Mouse (Mus musculus) heart, adult 18-20 months (tissue): ENCODE data around the gene Cd274. TPM values are rescaled to one million over a fixed set of nuclear protein-coding genes. Genes with fewer than 3 reads are reported as not detected.

Experiments
- DNase-seq, 2 experiments: peaks; one replicate each; pipeline ENCODE4 v3.0.0; 2021 to 2022; ENCODE audit warnings: mixed read lengths in 1 of 2
- total RNA-seq, 2 experiments: library from RNA; stranded (reverse); gene quantifications; 2 replicates each; pipeline ENCODE4 v1.2.3; 2021

Cd274 gene
- total RNA-seq, 2 experiments from 2014 or later = 2.6 to 9.4 TPM

DNA sequence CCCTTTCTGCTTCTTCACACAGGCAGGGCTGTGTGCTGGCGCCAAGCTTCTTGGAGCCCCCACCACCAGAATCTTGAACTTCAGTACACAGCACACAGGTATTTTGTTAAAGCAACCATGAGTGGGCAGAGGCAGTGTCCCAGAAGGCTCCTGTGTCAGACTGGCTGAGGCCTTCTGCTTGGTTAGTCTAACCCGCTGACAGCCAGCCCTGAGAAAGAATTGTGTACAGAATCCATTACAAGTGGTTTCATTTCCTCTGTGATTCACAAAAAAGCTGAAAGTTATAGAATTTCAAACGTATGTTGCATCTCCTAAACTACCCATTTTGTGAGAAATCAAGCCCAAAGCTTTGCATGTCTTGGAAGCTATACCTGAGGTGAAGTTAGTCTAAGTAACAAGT lies 63.3 kb downstream of the Cd274 start:
- no peak for DNase-seq

DNA sequence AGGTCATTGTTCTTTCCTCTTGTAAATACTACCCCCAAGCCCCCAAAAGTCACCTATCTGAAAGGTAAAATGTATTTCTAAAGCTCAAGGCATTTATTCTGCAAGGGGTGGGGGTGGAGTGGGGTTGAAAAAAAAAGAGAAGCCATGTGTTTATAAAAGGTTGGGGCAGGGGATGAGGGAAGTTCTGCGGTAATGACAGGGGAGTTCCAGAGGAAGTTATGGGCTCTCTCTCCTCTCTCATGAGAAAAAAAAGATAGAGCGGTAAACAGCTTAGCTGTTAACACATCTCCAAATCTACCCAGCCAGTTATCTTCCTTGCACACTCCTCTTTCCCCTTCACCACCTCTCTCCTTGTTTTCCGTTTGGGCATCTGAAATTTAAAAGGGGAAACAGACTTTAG lies 63.7 kb downstream of the Cd274 start:
- no peak for DNase-seq

DNA sequence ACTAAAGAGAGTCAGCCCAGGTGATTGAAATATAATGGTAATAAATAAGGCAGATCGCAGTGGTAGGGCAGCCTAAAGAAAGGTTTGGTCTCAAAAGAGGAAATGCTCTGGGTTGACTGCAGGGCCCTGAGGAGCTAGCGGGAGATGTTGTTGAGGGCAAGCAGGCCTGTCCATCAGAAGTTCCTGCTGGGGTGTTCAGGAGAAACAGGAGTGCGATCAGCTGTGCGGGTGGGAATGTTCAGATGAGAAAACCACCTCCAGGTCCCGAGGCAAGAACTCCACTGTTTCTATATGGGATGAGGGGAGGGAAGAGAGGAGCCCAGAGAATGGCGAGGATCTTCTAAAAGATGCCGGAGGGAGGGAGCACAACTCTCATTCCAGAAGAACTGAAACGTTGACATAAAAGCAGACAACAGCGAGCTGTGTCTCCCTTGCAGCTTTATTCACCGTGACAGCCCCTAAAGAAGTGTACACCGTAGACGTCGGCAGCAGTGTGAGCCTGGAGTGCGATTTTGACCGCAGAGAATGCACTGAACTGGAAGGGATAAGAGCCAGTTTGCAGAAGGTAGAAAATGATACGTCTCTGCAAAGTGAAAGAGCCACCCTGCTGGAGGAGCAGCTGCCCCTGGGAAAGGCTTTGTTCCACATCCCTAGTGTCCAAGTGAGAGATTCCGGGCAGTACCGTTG lies 69.7 kb downstream of the Cd274 start:
- no peak for DNase-seq

Other genes starting within 250 kb of the Cd274 start
- gene Jak2, start 115.6 kb upstream of the Cd274 start, total RNA-seq = 10 to 100 TPM; 16.2 to 20.1 TPM
- gene Insl6, start 42.1 kb upstream of the Cd274 start, total RNA-seq = under 1 TPM; 0.40 to 0.72 TPM
- gene Rln1, start 32.8 kb upstream of the Cd274 start, total RNA-seq = not detected
- 10 to 100 TPM; 26.8 to 27.8 TPM for gene Plgrkt, start 65 bp upstream of the Cd274 start, total RNA-seq
- gene Pdcd1lg2, start 43.5 kb downstream of the Cd274 start, total RNA-seq = under 1 TPM in 1 of 2 experiments, not detected in 1; 0.15 TPM
- 10 to 100 TPM; 17.5 to 17.9 TPM for gene Ric1, start 154.8 kb downstream of the Cd274 start, total RNA-seq